Mouse (Mus musculus) heart, embryonic 15.5 days (tissue): ENCODE measurements around the gene Esm1. TPM values are rescaled to one million over a fixed set of nuclear protein-coding genes. Genes with fewer than 3 reads are reported as not detected.

Experiments
- ATAC-seq: fragments of 200-750 bp; cut with Nextera tagmentation; replicated peaks from 2 replicates; pipeline ENCODE4 v1.8.0; 2017; ENCODE audit warnings: low read depth, moderate TSS enrichment; ENCODE audit not compliant: insufficient number of reproducible peaks, insufficient read depth, low FRiP score
- H3K27ac ChIP-seq: fragments of 300-500 bp; sonication (generic); 2 replicates; pipeline ENCODE4 v1.5.1; 2015; ENCODE audit warnings: mild to moderate bottlenecking, inconsistent platforms
- H3K27me3 ChIP-seq: fragments of 300-500 bp; sonication (generic); 2 replicates; pipeline ENCODE4 v1.6.1; 2015; ENCODE audit warnings: inconsistent platforms
- H3K36me3 ChIP-seq: fragments of 300-500 bp; sonication (generic); 2 replicates; pipeline ENCODE4 v1.6.1; 2015; ENCODE audit warnings: mild to moderate bottlenecking, inconsistent platforms
- H3K4me1 ChIP-seq: fragments of 300-500 bp; sonication (generic); replicated peaks from 2 replicates; pipeline ENCODE4 v1.6.1; 2015; ENCODE audit warnings: inconsistent platforms
- H3K4me2 ChIP-seq: fragments of 300-500 bp; sonication (generic); 2 replicates; pipeline ENCODE4 v1.6.1; 2015; ENCODE audit warnings: inconsistent platforms, mild to moderate bottlenecking, moderate library complexity
- H3K4me3 ChIP-seq: fragments of 300-500 bp; sonication (generic); 2 replicates; pipeline ENCODE4 v1.5.1; 2015; ENCODE audit warnings: mild to moderate bottlenecking, inconsistent platforms
- H3K9ac ChIP-seq: fragments of 300-500 bp; sonication (generic); 2 replicates; pipeline ENCODE4 v1.6.1; 2015; ENCODE audit warnings: mild to moderate bottlenecking, inconsistent platforms
- H3K9me3 ChIP-seq: fragments of 300-500 bp; sonication (generic); replicated peaks from 2 replicates; pipeline ENCODE4 v1.6.1; 2016; ENCODE audit warnings: inconsistent platforms
- WGBS: fragments of 180-500 bp; shearing (Covaris S2); methylation state at CpG from one replicate; pipeline ENCODE4 v1.1.7; 2015; ENCODE audit warnings: mixed read lengths; 5-methylcytosine and 5-hydroxymethylcytosine counted together
- polyA plus RNA-seq: library from polyadenylated mRNA; unstranded; fragments of >200 nt; fragmentation: Nextera tagmentation; extraction: Ambion mirVana; gene quantifications from 2 replicates; pipeline ENCODE4 v1.2.1, GENCODE M21; 2015

The Esm1 gene
- polyA plus RNA-seq: 1.4 and 1.8 TPM in 2 replicates

DNA sequence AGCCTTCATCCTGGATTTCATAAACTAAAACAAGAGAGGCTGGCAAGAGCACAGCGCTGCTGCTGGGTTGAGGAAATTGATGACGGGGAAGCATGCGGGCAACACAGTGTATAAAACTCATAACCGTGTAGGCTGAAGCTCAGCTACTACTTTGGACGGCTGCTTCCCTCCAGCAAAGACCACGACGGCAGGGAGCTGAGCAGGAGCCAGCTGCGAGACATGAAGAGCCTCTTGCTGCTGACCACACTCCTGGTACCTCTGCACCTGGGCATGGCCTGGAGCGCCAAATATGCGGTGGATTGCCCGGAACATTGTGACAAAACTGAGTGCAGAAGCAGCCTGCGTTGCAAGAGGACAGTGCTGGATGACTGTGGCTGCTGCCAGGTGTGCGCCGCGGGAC lies at the start of gene Esm1:
TSS of gene Esm1 (plus strand) at position 36 of the 400 bp plus-strand sequence.
- Histone ChIP-seq H3K9ac (no peak within 1 kb of the TSS; the same call in none of the 2 replicates), H3K4me2 (peak within 1 kb of the TSS; percentile 51), H3K9me3 (no peaks in the 10 kb centered on the region), H3K27me3 (peaks cover 3% of the 10 kb centered on the region; the same call in 1 of the 2 replicates), H3K27ac (no peak within 1 kb of the TSS), H3K36me3 (no peaks in the 10 kb centered on the region), H3K4me1 (peaks cover 9% of the 10 kb centered on the region), H3K4me3 (peak within 1 kb of the TSS; percentile 31)
- ATAC-seq: no peak
- WGBS: 29% methylated on average over 15 of the region's 15 CpGs

DNA sequence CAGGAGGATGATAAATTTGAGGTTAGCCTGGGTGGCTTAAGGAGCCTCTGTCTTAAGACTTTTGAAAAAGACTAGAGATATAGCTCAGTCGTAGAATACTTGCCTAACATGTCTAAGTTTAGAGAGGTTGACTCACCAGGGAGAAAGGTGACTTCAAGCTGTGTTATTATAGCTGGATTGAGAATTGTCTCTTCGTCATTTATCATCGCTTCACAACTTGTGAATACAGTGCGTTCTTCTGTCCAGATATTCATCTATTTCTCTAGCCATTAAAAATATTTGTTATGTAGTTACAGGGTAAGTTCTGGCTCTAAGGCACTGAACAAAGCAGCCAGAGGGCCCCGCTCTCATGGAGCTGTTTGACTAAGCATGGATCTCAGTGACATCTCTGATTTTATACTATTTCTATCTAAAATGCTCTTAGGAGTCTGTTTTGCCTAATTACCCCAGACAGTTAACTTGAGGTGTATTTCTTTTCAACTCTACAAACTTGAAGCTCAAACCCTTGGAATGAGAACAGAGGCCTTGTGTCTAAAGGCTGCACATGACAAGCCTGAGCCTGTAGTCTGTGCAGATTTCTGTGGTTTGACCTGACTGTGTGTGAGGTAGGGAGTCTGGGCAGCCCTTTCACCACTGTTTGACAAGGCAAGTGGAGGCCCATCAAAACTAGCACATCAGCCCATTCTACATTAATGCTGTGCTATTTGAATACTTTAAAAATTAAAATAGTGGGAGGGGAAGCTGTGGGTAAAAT lies 45.0 kb upstream of the Esm1 start:
- WGBS: 87% methylated on average over 5 of the region's 5 CpGs
- no peak overlapping the region for H3K27ac ChIP-seq
- no peak overlapping the region for H3K4me2 ChIP-seq
- H3K9ac ChIP-seq: no peak overlapping the region
- no peaks in the 10 kb centered on the region for H3K9me3 ChIP-seq
- no peaks in the 10 kb centered on the region for H3K4me1 ChIP-seq
- H3K4me3 ChIP-seq: no peak overlapping the region
- no peaks in the 10 kb centered on the region for H3K36me3 ChIP-seq
- H3K27me3 ChIP-seq: no peaks in the 10 kb centered on the region
- ATAC-seq: no peak

DNA sequence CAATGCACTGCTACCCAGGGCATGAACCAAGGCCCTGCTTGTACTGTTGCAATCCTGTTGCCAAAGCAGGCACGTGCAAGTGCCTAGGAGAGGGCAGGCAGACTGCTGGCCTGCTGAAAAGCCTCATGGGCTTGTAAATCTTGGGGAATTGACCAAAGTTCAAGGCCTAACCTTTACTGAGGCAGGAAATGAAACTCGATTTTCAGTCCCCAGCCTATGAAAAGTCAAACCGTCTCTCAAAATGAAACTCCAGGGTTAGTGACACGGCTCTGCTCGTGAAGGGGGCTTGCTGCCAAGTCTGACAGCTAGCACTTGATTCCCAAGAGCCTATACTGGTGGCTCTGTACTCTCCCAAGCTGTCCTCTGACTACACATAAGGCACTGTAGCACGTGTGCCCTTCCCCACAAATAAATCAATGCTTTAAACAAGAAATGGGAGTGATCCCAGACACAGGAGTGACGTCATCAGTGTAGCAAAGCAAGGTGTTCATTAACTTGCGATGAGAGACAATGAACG lies 41.4 kb upstream of the Esm1 start:
- H3K9ac ChIP-seq: no peak overlapping the region
- no peaks in the 10 kb centered on the region for H3K36me3 ChIP-seq
- no peaks in the 10 kb centered on the region for H3K27me3 ChIP-seq
- H3K27ac ChIP-seq: no peak overlapping the region
- no peaks in the 10 kb centered on the region for H3K9me3 ChIP-seq
- ATAC-seq: no peak
- WGBS: 60% methylated on average over 9 of the region's 9 CpGs
- no peak overlapping the region for H3K4me3 ChIP-seq
- no peaks in the 10 kb centered on the region for H3K4me1 ChIP-seq
- no peak overlapping the region for H3K4me2 ChIP-seq

DNA sequence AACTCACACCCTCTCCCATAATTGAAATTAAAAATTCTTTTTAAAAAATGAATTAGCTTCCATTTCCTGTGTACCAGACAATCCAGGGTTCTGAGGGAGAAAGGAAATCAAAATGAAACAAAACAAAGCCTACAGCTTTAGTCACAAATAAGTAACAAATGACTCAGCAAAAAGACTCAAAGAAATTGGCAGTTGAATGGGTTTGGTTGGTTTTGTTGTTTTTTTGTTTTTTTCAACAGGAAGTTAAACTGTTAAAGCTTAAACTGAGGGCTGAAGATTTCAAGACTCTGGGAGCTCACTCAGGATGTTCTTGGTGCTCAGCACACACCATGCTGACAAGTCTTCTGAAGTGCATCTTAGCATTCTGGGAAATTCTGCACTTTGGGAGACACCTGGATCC lies 39.2 kb upstream of the Esm1 start:
- H3K4me1 ChIP-seq: no peaks in the 10 kb centered on the region
- no peak overlapping the region for H3K9ac ChIP-seq
- H3K9me3 ChIP-seq: no peaks in the 10 kb centered on the region
- no peaks in the 10 kb centered on the region for H3K36me3 ChIP-seq
- ATAC-seq: no peak
- no peak overlapping the region for H3K4me2 ChIP-seq
- H3K4me3 ChIP-seq: no peak overlapping the region
- H3K27me3 ChIP-seq: no peaks in the 10 kb centered on the region
- H3K27ac ChIP-seq: no peak overlapping the region

DNA sequence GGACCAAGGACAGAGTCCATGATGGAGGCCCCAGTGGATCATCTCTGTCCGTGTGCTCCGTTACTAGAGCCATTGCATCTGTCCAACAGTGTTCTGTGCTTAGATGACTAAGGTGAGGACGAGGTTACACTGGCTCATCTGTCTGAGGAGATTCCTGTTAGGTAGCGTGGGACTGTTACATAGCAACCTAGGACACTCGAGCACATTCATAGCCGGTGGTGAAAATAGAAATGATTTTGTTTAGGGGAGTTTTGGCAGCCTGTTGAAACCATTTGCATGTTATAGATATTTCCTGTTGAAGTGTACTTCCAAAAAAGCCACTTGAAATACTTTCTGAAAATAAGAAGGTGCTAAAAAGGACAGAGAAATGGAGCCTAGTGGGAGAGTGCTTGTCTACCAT lies 35.3 kb upstream of the Esm1 start:
- Histone ChIP-seq H3K9me3 (no peaks in the 10 kb centered on the region), H3K27ac (no peak overlapping the region), H3K4me1 (no peaks in the 10 kb centered on the region), H3K36me3 (no peaks in the 10 kb centered on the region), H3K4me2 (no peak overlapping the region), H3K27me3 (no peaks in the 10 kb centered on the region), H3K4me3 (no peak overlapping the region), H3K9ac (no peak overlapping the region)
- ATAC-seq: no peak
- 78% methylated on average over 6 of the region's 6 CpGs for WGBS

DNA sequence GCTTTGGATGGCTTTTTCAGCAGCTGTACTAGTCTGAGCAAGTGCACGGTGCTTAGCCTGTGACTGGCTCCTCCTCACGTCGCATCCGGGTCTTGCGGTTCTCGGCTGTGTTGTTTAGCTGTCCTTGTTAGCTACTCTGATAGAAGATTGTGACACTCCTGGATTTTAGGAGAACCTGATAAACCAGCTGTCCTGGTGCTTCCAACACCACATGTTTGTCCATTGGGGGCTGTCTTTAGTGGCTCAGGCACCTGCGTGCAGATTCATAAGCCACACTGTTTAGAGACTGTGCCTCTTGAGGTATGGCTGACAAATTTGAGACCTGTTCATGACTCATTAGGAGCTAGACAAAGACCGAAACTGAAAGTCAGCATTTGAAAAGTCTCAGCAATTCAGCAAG lies 26.1 kb upstream of the Esm1 start:
- H3K4me3 ChIP-seq: no peak overlapping the region
- WGBS: 79% methylated on average over 8 of the region's 8 CpGs
- no peaks in the 10 kb centered on the region for H3K27me3 ChIP-seq
- H3K27ac ChIP-seq: no peak overlapping the region
- no peaks in the 10 kb centered on the region for H3K36me3 ChIP-seq
- H3K4me2 ChIP-seq: no peak overlapping the region
- H3K9me3 ChIP-seq: no peaks in the 10 kb centered on the region
- H3K9ac ChIP-seq: no peak overlapping the region
- no peaks in the 10 kb centered on the region for H3K4me1 ChIP-seq
- ATAC-seq: no peak

DNA sequence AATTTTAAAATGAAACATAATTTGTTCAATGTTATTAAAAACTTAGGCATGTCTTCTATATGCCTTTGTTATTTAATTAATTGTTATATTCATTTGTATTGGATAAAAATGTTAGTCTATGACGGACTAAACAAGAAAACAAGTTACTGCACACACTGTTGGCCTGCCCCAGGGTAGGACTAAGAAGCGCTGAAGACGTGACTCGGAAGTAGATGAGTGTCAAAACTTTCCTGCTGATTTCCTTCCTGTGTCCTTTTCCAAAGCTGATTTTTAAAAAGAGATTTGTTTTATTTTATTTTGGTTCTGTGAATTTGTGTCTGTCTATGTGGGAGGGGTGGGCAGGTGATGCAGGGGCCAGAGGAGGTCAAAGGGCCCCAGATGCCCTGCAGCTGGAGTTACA lies 25.7 kb upstream of the Esm1 start:
- 82% methylated on average over 4 of the region's 4 CpGs for WGBS
- no peaks in the 10 kb centered on the region for H3K36me3 ChIP-seq
- no peak overlapping the region for H3K27ac ChIP-seq
- ATAC-seq: no peak
- H3K4me1 ChIP-seq: no peaks in the 10 kb centered on the region
- H3K4me3 ChIP-seq: no peak overlapping the region
- no peaks in the 10 kb centered on the region for H3K9me3 ChIP-seq
- no peak overlapping the region for H3K4me2 ChIP-seq
- H3K27me3 ChIP-seq: no peaks in the 10 kb centered on the region
- no peak overlapping the region for H3K9ac ChIP-seq

DNA sequence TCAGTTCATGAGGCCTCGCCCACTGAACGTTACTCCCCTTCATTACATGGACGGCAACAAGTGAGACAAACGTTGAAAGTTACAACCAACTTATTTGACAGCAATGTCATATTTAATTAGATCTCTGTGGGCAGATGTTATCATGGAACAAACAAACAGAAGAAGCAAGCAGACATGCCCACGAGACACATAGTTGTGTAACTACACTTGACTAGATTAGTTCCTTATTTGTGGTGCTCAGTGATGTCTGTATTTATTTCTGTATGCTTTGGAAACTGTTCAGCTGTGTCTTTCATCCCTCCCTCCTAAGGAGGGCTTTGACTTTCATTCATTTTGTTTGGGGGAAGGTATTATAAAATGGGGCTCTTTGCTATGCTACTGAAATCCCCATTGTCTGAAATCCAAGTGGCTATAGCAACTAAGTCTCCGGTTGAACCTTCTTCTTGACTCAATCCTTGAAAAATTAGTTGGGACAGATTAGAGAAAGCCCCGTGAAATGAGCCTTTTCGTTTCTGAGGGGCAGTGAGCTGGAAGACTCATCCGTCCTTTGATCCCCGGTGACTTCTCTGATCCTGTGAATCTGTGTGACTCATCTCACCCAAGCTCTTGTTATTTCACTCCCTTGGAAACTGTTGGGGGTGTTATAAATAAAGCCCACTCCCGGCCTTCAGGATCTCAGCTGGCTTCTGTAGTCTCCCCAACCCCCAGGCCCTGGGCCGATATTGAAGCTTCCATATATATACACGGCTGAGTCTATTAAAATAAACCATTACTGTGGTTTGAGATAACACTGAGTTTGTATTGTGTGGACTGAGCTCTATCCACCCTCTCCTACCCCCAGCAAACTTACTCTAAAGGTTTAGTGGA lies 12.4 kb upstream of the Esm1 start:
- H3K4me3 ChIP-seq: no peak overlapping the region
- no peaks in the 10 kb centered on the region for H3K27me3 ChIP-seq
- no peaks in the 10 kb centered on the region for H3K4me1 ChIP-seq
- no peaks in the 10 kb centered on the region for H3K9me3 ChIP-seq
- no peaks in the 10 kb centered on the region for H3K36me3 ChIP-seq
- no peak overlapping the region for H3K9ac ChIP-seq
- H3K4me2 ChIP-seq: no peak overlapping the region
- ATAC-seq: no peak
- WGBS: 64% methylated on average over 13 of the region's 13 CpGs
- no peak overlapping the region for H3K27ac ChIP-seq

DNA sequence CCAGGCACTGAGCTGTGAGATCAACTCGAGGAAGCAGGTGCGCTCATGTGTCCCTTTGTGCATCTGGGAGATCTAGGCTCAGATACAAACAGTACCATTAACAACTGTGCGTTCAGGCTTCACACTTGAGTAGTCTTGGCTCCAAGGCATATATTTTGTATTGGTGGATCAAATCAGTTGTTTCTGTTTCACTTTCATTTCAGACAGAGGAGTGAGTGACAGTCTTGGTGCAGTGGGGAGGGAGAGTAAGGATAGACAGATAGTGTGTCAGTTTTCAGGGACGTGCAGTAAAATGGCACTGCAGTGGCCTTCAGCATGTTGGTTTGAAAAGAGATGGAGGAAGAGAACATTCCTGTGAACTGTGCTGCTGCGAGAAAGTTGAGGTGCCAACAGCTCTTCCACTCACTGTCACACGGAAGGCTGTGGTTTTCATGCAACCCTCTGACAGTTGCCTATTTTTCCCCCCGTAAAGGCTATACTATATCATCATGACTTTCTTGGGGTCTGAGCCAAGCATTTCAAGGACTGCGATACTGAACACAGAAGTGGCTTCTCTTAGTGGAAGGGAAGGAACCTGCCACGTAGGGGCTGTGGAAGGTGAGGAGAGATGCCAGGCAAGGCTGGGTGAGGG lies 11.5 kb upstream of the Esm1 start:
- no peak overlapping the region for H3K9ac ChIP-seq
- H3K4me2 ChIP-seq: no peak overlapping the region; the same call in 1 of the 2 replicates
- H3K4me3 ChIP-seq: no peak overlapping the region
- WGBS: 73% methylated on average over 9 of the region's 9 CpGs
- no peaks in the 10 kb centered on the region for H3K9me3 ChIP-seq
- no peak for ATAC-seq
- H3K27me3 ChIP-seq: no peaks in the 10 kb centered on the region
- no peaks in the 10 kb centered on the region for H3K36me3 ChIP-seq
- H3K4me1 ChIP-seq: no peaks in the 10 kb centered on the region
- H3K27ac ChIP-seq: no peak overlapping the region

DNA sequence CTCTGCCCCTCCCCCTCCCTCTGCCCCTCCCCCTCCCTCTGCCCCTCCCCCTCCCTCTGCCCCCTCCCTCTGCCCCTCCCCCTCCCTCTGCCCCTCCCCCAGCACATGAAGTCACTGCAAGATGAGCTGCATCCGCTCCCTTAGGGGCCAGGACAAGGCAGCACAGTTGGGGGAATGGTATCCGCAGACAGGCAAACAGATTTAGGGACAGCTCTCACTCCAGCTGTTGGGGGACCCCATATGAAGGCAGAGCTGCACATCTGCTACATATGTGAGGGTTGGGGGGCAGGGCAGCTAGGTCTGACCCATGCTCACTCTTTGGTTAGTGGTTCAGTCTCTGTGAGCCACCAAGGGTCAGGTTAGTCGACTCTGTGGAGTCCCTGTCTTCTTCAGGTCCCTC lies 10.1 kb upstream of the Esm1 start:
- Histone ChIP-seq H3K9me3 (no peaks in the 10 kb centered on the region), H3K4me2 (no peak overlapping the region), H3K27ac (no peak overlapping the region), H3K4me3 (no peak overlapping the region), H3K9ac (no peak overlapping the region), H3K36me3 (no peaks in the 10 kb centered on the region), H3K27me3 (no peaks in the 10 kb centered on the region), H3K4me1 (no peaks in the 10 kb centered on the region)
- no peak for ATAC-seq
- WGBS: 59% methylated on average over 3 of the region's 3 CpGs

DNA sequence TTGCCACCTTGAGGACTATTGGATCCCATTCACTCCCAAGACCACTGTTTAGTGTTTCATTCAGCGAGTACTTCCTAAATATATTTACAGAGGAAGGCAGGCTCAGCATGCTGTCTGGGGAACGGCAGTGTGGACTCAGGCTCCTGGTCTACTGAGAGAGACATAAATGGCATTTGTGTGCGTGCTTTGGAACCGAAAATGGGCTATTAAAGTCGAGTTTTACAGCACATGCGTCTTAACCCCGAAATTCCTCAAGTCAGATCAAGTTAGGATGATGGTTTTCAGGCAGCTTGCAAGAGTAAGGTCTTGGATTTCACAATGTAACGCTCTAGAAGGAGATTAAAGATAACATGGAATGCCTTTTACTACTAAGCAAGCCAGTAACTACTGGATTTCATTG lies 8.7 kb upstream of the Esm1 start:
- Histone ChIP-seq H3K9me3 (no peaks in the 10 kb centered on the region), H3K9ac (no peak overlapping the region), H3K27me3 (no peaks in the 10 kb centered on the region), H3K4me1 (no peaks in the 10 kb centered on the region), H3K4me3 (no peak overlapping the region), H3K36me3 (no peaks in the 10 kb centered on the region), H3K4me2 (no peak overlapping the region), H3K27ac (no peak overlapping the region)
- WGBS: 64% methylated on average over 8 of the region's 8 CpGs
- ATAC-seq: no peak
